Mouse (Mus musculus) heart, embryonic 12.5 days (tissue): Measurements from ENCODE around the gene Ebpl. TPM values are rescaled to one million over a fixed set of nuclear protein-coding genes. Genes with fewer than 3 reads are reported as not detected.

ENCODE experiments used
- ATAC-seq: fragments of 200-750 bp; cut with Nextera tagmentation; 2 replicates; pipeline ENCODE4 v1.8.0; 2017; ENCODE audit warnings: moderate TSS enrichment, moderate library complexity; ENCODE audit not compliant: insufficient number of reproducible peaks, low FRiP score
- H3K27ac ChIP-seq: fragments of 300-500 bp; sonication (generic); 2 replicates; pipeline ENCODE4 v1.5.1; 2016; ENCODE audit warnings: mild to moderate bottlenecking, moderate library complexity; ENCODE audit not compliant: poor library complexity, severe bottlenecking
- H3K27me3 ChIP-seq: fragments of 300-500 bp; sonication (generic); replicated peaks from 2 replicates; pipeline ENCODE4 v1.6.1; 2016; ENCODE audit warnings: mild to moderate bottlenecking, moderate library complexity
- H3K36me3 ChIP-seq: fragments of 300-500 bp; sonication (generic); 2 replicates; pipeline ENCODE4 v1.6.1; 2016; ENCODE audit warnings: mild to moderate bottlenecking, moderate library complexity
- H3K4me1 ChIP-seq: fragments of 300-500 bp; sonication (generic); replicated peaks from 2 replicates; pipeline ENCODE4 v1.6.1; 2016; ENCODE audit warnings: mild to moderate bottlenecking
- H3K4me2 ChIP-seq: fragments of 300-500 bp; sonication (generic); 2 replicates; pipeline ENCODE4 v1.6.1; 2016; ENCODE audit warnings: mild to moderate bottlenecking, moderate library complexity
- H3K4me3 ChIP-seq: fragments of 300-500 bp; sonication (generic); 2 replicates; pipeline ENCODE4 v1.5.1; 2016; ENCODE audit warnings: mild to moderate bottlenecking
- H3K9ac ChIP-seq: fragments of 300-500 bp; sonication (generic); 2 replicates; pipeline ENCODE4 v1.6.1; 2016; ENCODE audit warnings: mild to moderate bottlenecking, moderate library complexity
- H3K9me3 ChIP-seq: fragments of 300-500 bp; sonication (generic); replicated peaks from 2 replicates; pipeline ENCODE4 v1.6.1; 2016; ENCODE audit warnings: mild to moderate bottlenecking, moderate library complexity
- WGBS: fragments of 180-500 bp; shearing (Covaris S2); methylation state at CpG from one replicate; pipeline ENCODE4 v1.1.7; 2016; 5-methylcytosine and 5-hydroxymethylcytosine counted together
- polyA plus RNA-seq: library from polyadenylated mRNA; unstranded; fragments of >200 nt; fragmentation: Nextera tagmentation; extraction: Ambion mirVana; gene quantifications from 2 replicates; pipeline ENCODE4 v1.2.1, GENCODE M21; 2016

Gene Ebpl
- polyA plus RNA-seq, 1 experiment from 2014 or later = 6.1 TPM

GRCm38 (mm10) chr14:61360981-61361511 is 807 bp upstream of the Ebpl start:
- WGBS = 52% methylated on average over 3 of the region's 3 CpGs
- ATAC-seq = no peak
- H3K9ac ChIP-seq = no peak overlapping the region
- peaks cover 3% of the 10 kb centered on the region; the same call in 1 of the 2 replicates for H3K36me3 ChIP-seq
- H3K27ac ChIP-seq = no peak overlapping the region
- H3K27me3 ChIP-seq = no peaks in the 10 kb centered on the region
- H3K4me3 ChIP-seq = peak overlapping the region; percentile 85
- H3K9me3 ChIP-seq = no peaks in the 10 kb centered on the region
- H3K4me2 ChIP-seq = peak overlapping the region; percentile 82
- H3K4me1 ChIP-seq = peaks cover 5% of the 10 kb centered on the region

DNA sequence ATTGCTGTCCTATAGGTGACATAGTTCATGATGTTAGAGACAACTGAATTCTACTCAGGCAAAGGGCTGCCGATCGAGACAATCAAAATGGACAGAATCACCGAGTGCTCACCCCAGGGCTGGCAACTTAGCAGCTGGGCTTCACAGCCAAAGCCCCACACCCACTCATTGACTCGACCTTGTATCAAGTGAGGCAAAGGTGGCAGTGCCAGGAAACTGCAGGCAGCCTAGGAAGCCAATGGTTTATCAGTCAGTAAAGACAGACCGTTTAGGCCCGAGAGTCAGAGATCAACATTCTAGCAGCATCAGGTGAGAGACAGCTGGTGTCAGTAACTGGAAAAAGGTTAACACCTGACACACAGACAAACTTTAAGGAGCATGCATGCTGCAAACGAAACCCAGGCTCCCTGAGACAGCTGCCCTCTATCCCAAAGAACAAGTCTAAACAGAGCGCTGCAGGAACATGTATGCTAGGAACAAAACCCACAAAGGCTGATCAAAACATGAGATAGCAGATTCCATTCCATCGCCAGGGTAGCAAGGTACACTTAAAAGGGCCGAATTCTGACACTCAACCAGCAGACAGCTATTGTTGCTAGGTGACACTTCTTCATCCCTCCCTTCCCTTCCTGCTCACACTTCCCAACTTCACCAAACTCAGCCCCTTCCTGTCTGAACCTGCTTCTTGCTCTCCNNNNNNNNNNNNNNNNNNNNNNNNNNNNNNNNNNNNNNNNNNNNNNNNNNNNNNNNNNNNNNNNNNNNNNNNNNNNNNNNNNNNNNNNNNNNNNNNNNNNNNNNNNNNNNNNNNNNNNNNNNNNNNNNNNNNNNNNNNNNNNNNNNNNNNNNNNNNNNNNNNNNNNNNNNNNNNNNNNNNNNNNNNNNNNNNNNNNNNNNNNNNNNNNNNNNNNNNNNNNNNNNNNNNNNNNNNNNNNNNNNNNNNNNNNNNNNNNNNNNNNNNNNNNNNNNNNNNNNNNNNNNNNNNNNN is 5.7 kb downstream of the Ebpl start:
- Histone ChIP-seq H3K4me3 (no peak overlapping the region), H3K27me3 (no peaks in the 10 kb centered on the region), H3K4me2 (no peak overlapping the region), H3K36me3 (peaks cover 7% of the 10 kb centered on the region; the same call in 1 of the 2 replicates), H3K9me3 (0 out of 2 replicates have a peak, but pooled peaks cover 4% of the 10 kb centered on the region), H3K27ac (no peak overlapping the region), H3K4me1 (no peaks in the 10 kb centered on the region), H3K9ac (no peak overlapping the region)
- ATAC-seq = no peak
- 62% methylated on average over 10 of the region's 10 CpGs for WGBS

DNA sequence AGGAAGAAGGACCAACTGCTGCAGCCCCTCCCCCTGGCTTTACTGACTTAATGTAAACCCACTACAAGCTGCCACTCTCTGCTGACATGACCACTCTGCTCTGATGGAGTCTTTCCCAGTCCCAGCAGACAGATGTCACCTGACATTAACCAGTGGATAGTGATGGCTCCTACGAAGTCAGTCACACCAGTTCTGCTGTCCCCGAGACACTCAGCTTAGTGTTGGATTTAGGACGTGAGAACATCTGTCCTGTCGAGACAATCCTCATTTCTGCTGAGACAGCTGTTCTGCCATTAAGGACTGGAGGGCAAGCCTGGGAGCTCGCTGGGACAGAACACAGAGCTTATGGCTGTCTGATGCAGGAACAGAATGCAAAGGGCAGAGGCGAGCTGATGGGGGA is 9.4 kb downstream of the Ebpl start:
- 42% methylated on average over 6 of the region's 6 CpGs for WGBS
- H3K4me2 ChIP-seq = no peak overlapping the region
- H3K4me3 ChIP-seq = no peak overlapping the region
- ATAC-seq = no peak
- H3K27me3 ChIP-seq = no peaks in the 10 kb centered on the region
- H3K4me1 ChIP-seq = 0 out of 2 replicates have a peak, but pooled peaks cover 4% of the 10 kb centered on the region
- H3K9me3 ChIP-seq = 0 out of 2 replicates have a peak, but pooled peaks cover 4% of the 10 kb centered on the region
- no peak overlapping the region for H3K27ac ChIP-seq
- H3K36me3 ChIP-seq = peaks cover 7% of the 10 kb centered on the region; the same call in 1 of the 2 replicates
- no peak overlapping the region for H3K9ac ChIP-seq

DNA sequence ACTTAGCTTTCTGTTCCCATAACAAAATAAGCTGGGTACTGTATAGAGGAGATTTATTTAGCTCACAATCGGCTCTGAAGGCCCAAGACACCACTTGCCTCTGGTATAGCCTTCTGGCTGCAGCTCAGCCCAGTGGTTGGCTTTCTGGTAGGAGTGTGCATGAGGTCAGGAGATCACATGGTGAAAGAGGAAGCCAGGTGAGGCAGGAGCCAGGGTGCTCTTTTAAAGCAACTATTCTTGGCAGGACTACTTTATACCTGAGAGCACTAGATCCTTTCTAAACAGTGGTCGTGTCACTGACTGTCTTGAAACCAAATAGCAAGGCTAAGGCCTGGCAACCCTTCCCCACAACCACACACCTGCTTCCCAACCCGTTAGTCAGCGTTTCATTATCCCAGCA is 10.4 kb downstream of the Ebpl start:
- H3K27me3 ChIP-seq = no peaks in the 10 kb centered on the region
- H3K9me3 ChIP-seq = 0 out of 2 replicates have a peak, but pooled peaks cover 4% of the 10 kb centered on the region
- 87% methylated on average over 4 of the region's 4 CpGs for WGBS
- peaks cover 3% of the 10 kb centered on the region; the same call in 1 of the 2 replicates for H3K36me3 ChIP-seq
- no peak for ATAC-seq
- no peak overlapping the region for H3K27ac ChIP-seq
- no peak overlapping the region for H3K4me2 ChIP-seq
- 0 out of 2 replicates have a peak, but pooled peaks cover 4% of the 10 kb centered on the region for H3K4me1 ChIP-seq
- no peak overlapping the region for H3K9ac ChIP-seq
- H3K4me3 ChIP-seq = no peak overlapping the region

GRCm38 (mm10) chr14:61346827-61347698 is 13.2 kb downstream of the Ebpl start:
- Histone ChIP-seq H3K9ac (no peak overlapping the region), H3K4me3 (no peak overlapping the region), H3K4me1 (0 out of 2 replicates have a peak, but pooled peaks cover 4% of the 10 kb centered on the region), H3K27ac (no peak overlapping the region), H3K27me3 (no peaks in the 10 kb centered on the region), H3K4me2 (no peak overlapping the region), H3K36me3 (no peaks in the 10 kb centered on the region), H3K9me3 (no peaks in the 10 kb centered on the region)
- 82% methylated on average over 10 of the region's 10 CpGs for WGBS
- ATAC-seq = no peak

DNA sequence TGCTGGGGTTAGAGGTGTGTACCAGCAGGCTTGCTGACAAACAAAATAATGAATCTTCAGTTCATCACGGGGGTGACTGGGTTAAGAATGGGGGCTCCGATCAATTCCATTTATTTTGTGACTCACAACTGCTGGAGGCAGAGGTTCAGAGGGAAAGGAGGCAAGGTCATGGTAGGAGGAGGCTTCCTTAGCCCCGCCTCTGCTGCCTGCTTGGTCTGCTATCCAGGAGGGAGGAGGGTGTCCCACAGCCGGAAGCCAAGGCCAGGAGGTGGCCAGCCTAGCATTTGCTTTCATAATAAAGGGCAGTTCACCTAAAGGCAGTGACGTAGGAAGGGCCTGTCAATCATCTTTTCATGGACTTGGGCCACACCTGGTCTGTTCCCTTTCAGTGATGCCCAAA is 15.6 kb downstream of the Ebpl start:
- Histone ChIP-seq H3K27me3 (no peaks in the 10 kb centered on the region), H3K4me1 (0 out of 2 replicates have a peak, but pooled peaks cover 4% of the 10 kb centered on the region), H3K27ac (no peak overlapping the region), H3K9ac (no peak overlapping the region), H3K9me3 (no peaks in the 10 kb centered on the region), H3K4me2 (no peak overlapping the region), H3K36me3 (no peaks in the 10 kb centered on the region), H3K4me3 (no peak overlapping the region)
- ATAC-seq = no peak
- 67% methylated on average over 5 of the region's 5 CpGs for WGBS

DNA sequence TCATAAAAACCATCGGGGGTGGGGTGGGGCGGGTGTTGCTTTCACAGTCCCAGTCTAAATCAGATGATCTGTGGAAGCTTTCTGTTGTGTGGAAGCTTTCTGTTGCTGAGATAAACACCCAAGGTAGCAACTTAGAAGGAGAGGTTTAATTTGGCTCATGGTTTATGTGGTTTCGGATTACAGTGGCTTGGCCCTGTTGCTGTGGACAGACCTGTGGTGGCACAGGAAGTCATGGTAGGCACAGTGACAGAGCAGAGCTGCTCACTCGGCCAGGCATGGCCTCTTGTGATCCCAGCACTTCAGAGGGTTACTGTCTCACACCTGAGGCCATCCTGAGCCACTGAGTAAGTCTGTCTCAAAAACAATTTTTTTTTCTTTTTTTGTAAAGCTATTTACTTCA is 20.9 kb downstream of the Ebpl start:
- no peaks in the 10 kb centered on the region for H3K36me3 ChIP-seq
- 0 out of 2 replicates have a peak, but pooled peaks cover 4% of the 10 kb centered on the region for H3K9me3 ChIP-seq
- H3K27ac ChIP-seq = no peak overlapping the region
- WGBS = 73% methylated on average over 4 of the region's 4 CpGs
- no peaks in the 10 kb centered on the region for H3K27me3 ChIP-seq
- no peak for ATAC-seq
- H3K4me3 ChIP-seq = no peak overlapping the region
- H3K4me1 ChIP-seq = no peaks in the 10 kb centered on the region
- no peak overlapping the region for H3K9ac ChIP-seq
- no peak overlapping the region for H3K4me2 ChIP-seq

- H3K4me3 ChIP-seq = peak overlapping the region; percentile 6; the same call in 1 of the 2 replicates
- no peaks in the 10 kb centered on the region for H3K36me3 ChIP-seq
- 0 out of 2 replicates have a peak, but pooled peaks have one; percentile 61 for ATAC-seq
- 0 out of 2 replicates have a peak, but pooled peaks cover 4% of the 10 kb centered on the region for H3K9me3 ChIP-seq
- no peak overlapping the region for H3K27ac ChIP-seq
- H3K9ac ChIP-seq = peak overlapping the region; percentile 53; the same call in 1 of the 2 replicates
- 16% methylated on average over 13 of the region's 13 CpGs for WGBS
- peaks cover 10% of the 10 kb centered on the region for H3K4me1 ChIP-seq
- H3K4me2 ChIP-seq = peak overlapping the region; percentile 60
- no peaks in the 10 kb centered on the region for H3K27me3 ChIP-seq
These were observed 29.2 kb downstream of the Ebpl start for GRCm38 (mm10) chr14:61330996-61331561.

GRCm38 (mm10) chr14:61330591-61330990 is 29.6 kb downstream of the Ebpl start:
- Histone ChIP-seq H3K27me3 (no peaks in the 10 kb centered on the region), H3K4me1 (peaks cover 10% of the 10 kb centered on the region), H3K4me3 (no peak overlapping the region), H3K36me3 (no peaks in the 10 kb centered on the region), H3K27ac (no peak overlapping the region), H3K9ac (no peak overlapping the region), H3K9me3 (no peaks in the 10 kb centered on the region), H3K4me2 (peak overlapping the region; percentile 60)
- WGBS = 77% methylated on average over 11 of the region's 11 CpGs
- ATAC-seq = no peak
